Mouse (Mus musculus): ENCODE results near the gene Hpdl. TPM values are rescaled to one million over a fixed set of nuclear protein-coding genes. Genes with fewer than 3 reads are reported as not detected.

The Hpdl gene
- not detected for total RNA-seq (2023)

GRCm38 (mm10) chr4:116821694-116822016 lies at the start of gene Hpdl:
TSS of gene Hpdl (minus strand) at chr4:116821707.

GRCm38 (mm10) chr4:116807197-116808129 lies 14.0 kb downstream of the Hpdl start, which contains the start of the genes Toe1 and Mutyh:
TSS of gene Toe1 (minus strand) at chr4:116807640.
TSS of gene Mutyh (plus strand) at chr4:116807723.

Other genes starting within 250 kb of the Hpdl start
- gene Ccdc17, start 225.1 kb downstream of the Hpdl start, total RNA-seq (2023), result 10 to 100 TPM; 18.6 to 25.2 TPM
- 10 to 100 TPM; 62.3 to 75.8 TPM for gene Nasp, start 193.8 kb downstream of the Hpdl start, total RNA-seq (2023)
- 100 to 1,000 TPM; 187 to 188 TPM for gene Akr1a1, start 170.0 kb downstream of the Hpdl start, total RNA-seq (2023)
- 100 to 1,000 TPM; 149 to 152 TPM for gene Prdx1, start 136.2 kb downstream of the Hpdl start, total RNA-seq (2023)
- gene Mmachc, start 113.3 kb downstream of the Hpdl start, total RNA-seq (2023), result 1 to 10 TPM; 4.8 to 5.6 TPM
- gene Ccdc163, start 113.2 kb downstream of the Hpdl start, total RNA-seq (2023), result 10 to 100 TPM; 27.1 to 29.6 TPM
- gene Tesk2, start 100.8 kb downstream of the Hpdl start, total RNA-seq (2023), result 10 to 100 TPM; 12.4 to 13.5 TPM
- 10 to 100 TPM; 52.3 to 58.0 TPM for gene Toe1, start 14.1 kb downstream of the Hpdl start, total RNA-seq (2023)
- gene Mutyh, start 14.0 kb downstream of the Hpdl start, total RNA-seq (2023), result 10 to 100 TPM; 19.0 to 24.1 TPM
- gene Zswim5, start 55.7 kb upstream of the Hpdl start, total RNA-seq (2023), result not detected
- 10 to 100 TPM; 52.1 to 57.3 TPM for gene Urod, start 172.7 kb upstream of the Hpdl start, total RNA-seq (2023)
- 10 to 100 TPM; 48.4 to 52.1 TPM for gene Hectd3, start 173.6 kb upstream of the Hpdl start, total RNA-seq (2023)
- gene Eif2b3, start 197.7 kb upstream of the Hpdl start, total RNA-seq (2023), result 10 to 100 TPM; 29.2 to 32.0 TPM

All from B cell, adult 67 days (primary cell).